Mouse (Mus musculus) ES-E14 (cell line): ENCODE results near the gene Prdx1. TPM values are rescaled to one million over a fixed set of nuclear protein-coding genes. Genes with fewer than 3 reads are reported as not detected.
A peak's percentile ranks its signal among the peaks of the same experiment; 100 is the strongest.

Experiments
- DNase-seq: peaks from one replicate; pipeline ENCODE4 v3.0.0-alpha.2; 2013; ENCODE audit warnings: low read depth, low spot score
- H3K27ac ChIP-seq: 2 replicates; pipeline ENCODE4 v1.5.1; 2012; ENCODE audit warnings: low read depth, mild to moderate bottlenecking, low read length, moderate library complexity, mixed read lengths; ENCODE audit not compliant: poor library complexity, insufficient read depth, severe bottlenecking
- H3K36me3 ChIP-seq: 2 replicates; pipeline ENCODE4 v1.6.1; 2012; ENCODE audit warnings: mild to moderate bottlenecking, low read length, moderate library complexity, mixed read lengths; ENCODE audit not compliant: control insufficient read depth, poor library complexity, insufficient read depth, severe bottlenecking
- H3K4me1 ChIP-seq, 2 experiments: fragments of 150-350 bp in 1 of 2; sonication (generic) in 1 of 2; 2 replicates each; pipeline ENCODE4 v1.6.1; 2012; ENCODE audit warnings: low read length in 2 of 2, mild to moderate bottlenecking in 1 of 2, mixed read lengths in 1 of 2; ENCODE audit not compliant: control insufficient read depth in 2 of 2, insufficient read depth in 2 of 2, poor library complexity in 1 of 2
- H3K4me3 ChIP-seq, 2 experiments: fragments of 150-350 bp in 1 of 2; sonication (generic) in 1 of 2; 2 replicates each; pipeline ENCODE4 v1.5.1; 2012; ENCODE audit warnings: low read length in 2 of 2, low read depth in 1 of 2, mild to moderate bottlenecking in 1 of 2, mixed read lengths in 1 of 2; ENCODE audit not compliant: insufficient read depth in 1 of 2, poor library complexity in 1 of 2, severe bottlenecking in 1 of 2
- H3K9ac ChIP-seq: 2 replicates; pipeline ENCODE4 v1.6.1; 2012; ENCODE audit warnings: low read depth, mild to moderate bottlenecking, low read length, mixed read lengths; ENCODE audit not compliant: poor library complexity, insufficient read depth, severe bottlenecking
- H3K9me3 ChIP-seq: fragments of 150-350 bp; sonication (generic); 2 replicates; pipeline ENCODE4 v1.6.1; 2012; ENCODE audit warnings: low read depth, mild to moderate bottlenecking, low read length; ENCODE audit not compliant: control insufficient read depth, insufficient read depth
- CHD2 ChIP-seq: IDR thresholded peaks from 2 replicates; pipeline ENCODE4 v1.6.1; 2014; ENCODE audit warnings: mild to moderate bottlenecking, low read depth, low read length, inconsistent platforms
- HCFC1 ChIP-seq: IDR thresholded peaks from 2 replicates; pipeline ENCODE4 v1.6.1; 2012; ENCODE audit warnings: low read length, inconsistent platforms, borderline replicate concordance; ENCODE audit not compliant: insufficient read depth
- MAFK ChIP-seq: IDR thresholded peaks from 2 replicates; pipeline ENCODE4 v1.6.1; 2014; ENCODE audit warnings: mild to moderate bottlenecking, low read depth, low read length, inconsistent platforms; ENCODE audit not compliant: insufficient read depth
- ZC3H11A ChIP-seq: IDR thresholded peaks from 2 replicates; pipeline ENCODE4 v1.6.1; 2012; ENCODE audit warnings: low read depth, mild to moderate bottlenecking, inconsistent platforms, low read length, borderline replicate concordance
- ZNF384 ChIP-seq: IDR thresholded peaks from 2 replicates; pipeline ENCODE4 v1.6.1; 2012; ENCODE audit warnings: low read depth, low read length, inconsistent platforms
- in situ Hi-C, 2 experiments: fragments of 600-800 bp; cut with MboI; formaldehyde crosslinking; loops; one replicate each; pipeline ENCODE4 v1.15.1; 2025; ENCODE audit warnings: low sequenced_read_pairs in 2 of 2, inconsistent platforms in 1 of 2; ENCODE audit not compliant: unreplicated experiment in 2 of 2
- total RNA-seq: library from RNA; depleted of rRNA; stranded (reverse); fragments of 300-350 nt; gene quantifications from 2 replicates; pipeline ENCODE4 v1.2.3, GENCODE M21; 2012

The Prdx1 gene
- total RNA-seq, 1 experiment: 682 TPM

DNA sequence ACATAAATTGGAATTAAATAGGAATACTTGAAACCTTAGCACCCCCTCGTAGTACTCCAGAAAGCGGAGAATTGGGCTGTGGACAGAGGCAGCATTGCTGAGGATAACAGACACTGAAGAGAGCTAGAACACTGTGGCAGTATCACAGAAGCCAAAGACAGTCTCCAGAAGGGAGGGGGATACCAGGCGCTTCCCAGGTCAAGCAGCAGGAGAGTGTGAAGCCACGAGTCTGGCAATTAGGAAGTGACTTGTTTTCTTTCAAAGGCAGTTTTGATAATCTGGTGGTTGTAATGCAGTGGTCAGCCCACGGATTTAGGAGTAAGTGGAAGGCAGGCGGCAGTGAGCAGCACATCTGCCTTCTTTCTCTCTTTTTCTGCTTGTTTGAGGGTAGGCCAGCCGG, 36.9 kb downstream of the Prdx1 start:
- peak overlapping the region; percentile 81 to 97 for H3K4me3 ChIP-seq
- no peak for DNase-seq
- H3K9ac ChIP-seq: peak overlapping the region; percentile 62
- no peak for TF ChIP-seq HCFC1
- TF ChIP-seq CHD2: no peak
- TF ChIP-seq ZNF384: no peak
- H3K36me3 ChIP-seq: no peaks in the 10 kb centered on the region
- H3K9me3 ChIP-seq: no peaks in the 10 kb centered on the region
- H3K27ac ChIP-seq: no peak overlapping the region
- in situ Hi-C loops: no loop called here
- peaks cover 9 to 10% of the 10 kb centered on the region in 2 experiments for H3K4me1 ChIP-seq

DNA sequence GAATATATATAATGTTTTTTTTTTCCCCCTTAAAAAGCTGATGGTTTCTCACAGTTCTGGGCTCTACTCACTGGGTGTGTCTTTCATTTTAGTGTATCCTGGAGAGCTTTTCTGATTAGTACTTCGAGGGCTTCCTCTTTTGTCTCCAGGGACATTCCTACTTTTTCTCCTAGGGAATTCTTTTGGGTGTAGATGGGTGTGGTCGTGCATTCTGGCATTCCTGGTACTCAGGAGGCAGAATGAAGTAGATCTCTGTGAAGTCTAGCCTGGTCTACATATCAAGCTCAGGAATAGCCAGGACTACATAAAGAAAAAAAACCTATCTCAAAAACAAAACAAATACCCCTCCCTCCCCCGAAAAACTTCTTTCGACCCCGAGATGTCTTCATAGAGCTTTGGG, 40.1 kb downstream of the Prdx1 start:
- no peaks in the 10 kb centered on the region for H3K9me3 ChIP-seq
- peak overlapping the region; percentile 89 for H3K27ac ChIP-seq
- in situ Hi-C loops: no loop called here
- TF ChIP-seq ZNF384: peak; percentile 78
- TF ChIP-seq ZC3H11A: no peak
- TF ChIP-seq HCFC1: no peak
- no peak for TF ChIP-seq MAFK
- peak; percentile 61 for TF ChIP-seq CHD2
- H3K4me3 ChIP-seq: no peak overlapping the region
- H3K4me1 ChIP-seq: peaks cover 9% of the 10 kb centered on the region in 2 experiments
- H3K9ac ChIP-seq: peak overlapping the region; percentile 26; the same call in 1 of the 2 replicates
- no peaks in the 10 kb centered on the region for H3K36me3 ChIP-seq
- peak; percentile 74 for DNase-seq

DNA sequence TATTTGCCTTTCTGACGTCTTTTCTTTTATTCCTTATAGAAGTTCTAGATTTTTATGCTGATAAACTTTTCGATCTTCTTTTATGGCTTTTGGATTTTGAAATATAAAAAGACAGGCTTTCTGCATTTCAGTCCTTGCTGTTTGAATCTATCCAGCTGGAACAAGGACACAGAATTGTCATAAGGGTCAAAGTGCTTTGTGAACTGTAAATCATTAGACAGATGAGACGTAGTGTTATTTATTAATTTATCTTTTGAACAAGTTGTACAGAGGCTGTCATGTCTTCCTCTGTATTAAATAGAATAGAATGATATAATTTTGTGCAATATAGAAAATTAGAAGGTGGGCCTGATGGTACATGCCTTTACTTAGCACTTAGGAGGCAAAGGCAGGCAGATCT, 42.1 kb downstream of the Prdx1 start:
- DNase-seq: no peak
- H3K27ac ChIP-seq: no peak overlapping the region
- no peaks in the 10 kb centered on the region for H3K36me3 ChIP-seq
- TF ChIP-seq CHD2 (no peak), HCFC1 (no peak), ZNF384 (no peak), ZC3H11A (no peak), MAFK (no peak)
- no peak overlapping the region for H3K4me3 ChIP-seq
- H3K9ac ChIP-seq: no peak overlapping the region
- in situ Hi-C loops: no loop called here
- peaks cover 6 to 8% of the 10 kb centered on the region in 2 experiments for H3K4me1 ChIP-seq
- H3K9me3 ChIP-seq: no peaks in the 10 kb centered on the region

DNA sequence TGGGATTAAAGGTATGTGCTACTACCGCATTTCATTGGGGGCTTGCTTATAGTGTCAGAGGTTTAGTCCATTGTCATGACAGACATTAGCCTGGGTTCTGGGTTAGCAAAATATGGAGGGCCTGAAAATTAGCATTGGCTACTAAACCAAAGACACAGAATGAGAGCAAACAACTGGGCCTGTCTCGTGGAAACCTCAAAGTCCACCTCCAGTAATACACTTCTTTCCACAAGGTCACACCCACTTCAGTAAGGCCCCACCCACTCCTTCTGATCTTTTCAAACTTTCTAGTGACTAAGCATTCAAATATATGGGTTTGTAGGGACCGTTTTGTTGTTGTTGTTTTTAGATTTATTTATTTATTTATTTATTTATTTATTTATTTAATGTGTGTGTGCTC, 44.2 kb downstream of the Prdx1 start:
- DNase-seq: no peak
- H3K4me1 ChIP-seq: peaks cover 6 to 9% of the 10 kb centered on the region in 2 experiments
- H3K4me3 ChIP-seq: no peak overlapping the region
- no peak overlapping the region for H3K9ac ChIP-seq
- H3K36me3 ChIP-seq: no peaks in the 10 kb centered on the region
- H3K27ac ChIP-seq: no peak overlapping the region
- in situ Hi-C loops: no loop called here
- H3K9me3 ChIP-seq: no peaks in the 10 kb centered on the region
- TF ChIP-seq ZC3H11A (no peak), CHD2 (no peak), HCFC1 (no peak), ZNF384 (no peak), MAFK (no peak)

DNA sequence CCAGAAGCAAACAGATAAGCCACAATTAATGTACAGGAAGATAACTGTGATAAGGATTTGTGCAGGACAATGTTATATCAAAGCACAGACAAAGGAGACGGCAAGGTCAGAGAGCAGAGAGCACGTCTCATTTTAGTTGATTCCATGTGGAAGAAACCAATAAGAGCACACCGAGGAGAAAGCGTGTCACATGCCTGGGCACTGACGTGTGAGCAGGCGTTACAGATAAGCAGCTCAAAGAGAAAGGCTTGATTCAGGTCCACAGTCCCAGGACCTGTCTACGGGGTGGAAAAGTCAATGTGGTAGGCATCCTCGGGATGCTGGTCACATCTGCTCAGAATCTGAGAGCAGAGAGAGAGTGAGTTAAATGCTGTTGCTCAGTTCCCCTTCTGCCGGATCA, 45.7 kb downstream of the Prdx1 start:
- Histone ChIP-seq H3K9me3 (no peaks in the 10 kb centered on the region), H3K4me1 (peaks cover 0 to 2% of the 10 kb centered on the region in 2 experiments; a peak in 2 of 4 replicates), H3K4me3 (peak overlapping the region; percentile 5 to 10; a peak in 3 of 4 replicates), H3K9ac (peak overlapping the region; percentile 1; the same call in 1 of the 2 replicates), H3K36me3 (no peaks in the 10 kb centered on the region), H3K27ac (no peak overlapping the region)
- TF ChIP-seq HCFC1 (no peak), MAFK (no peak), ZNF384 (no peak), ZC3H11A (no peak), CHD2 (no peak)
- DNase-seq: no peak
- in situ Hi-C loops: no loop called here
